Mouse (Mus musculus): Measurements from ENCODE around the gene Klrd1. TPM values are rescaled to one million over a fixed set of nuclear protein-coding genes. Genes with fewer than 3 reads are reported as not detected.
A peak's percentile ranks its signal among the peaks of the same experiment; 100 is the strongest.

The Klrd1 gene
- polyA plus RNA-seq, 1 experiment from 2014 or later: 0.68 TPM

- no peak overlapping the region for H3K27ac ChIP-seq (ENCODE audit: low read length)
- no peak for ATAC-seq (ENCODE audit: low read depth)
- peaks cover 9% of the 10 kb centered on the region; the same call in 1 of the 2 replicates for H3K4me1 ChIP-seq (ENCODE audit: control insufficient read depth, low read depth, low read length)
- H3K4me2 ChIP-seq (ENCODE audit: low read depth, low read length): no peak overlapping the region
- H3K9me3 ChIP-seq (replicated peaks; ENCODE audit: control insufficient read depth, low read length): no peaks in the 10 kb centered on the region
- H3K36me3 ChIP-seq (ENCODE audit: control insufficient read depth, insufficient read depth): no peaks in the 10 kb centered on the region
- H3K4me3 ChIP-seq (ENCODE audit: low read depth, low read length): no peak overlapping the region
- H3K9ac ChIP-seq (ENCODE audit: low read depth, low read length): no peak overlapping the region
- H3K27me3 ChIP-seq (ENCODE audit: control insufficient read depth, insufficient read depth, low read depth, low read length): no peaks in the 10 kb centered on the region
- 41% methylated on average over 4 of the region's 4 CpGs for WGBS (ENCODE audit: insufficient replicate concordance)
Observed at GRCm38 (mm10) chr6:129559641-129560027, 31.9 kb upstream of the Klrd1 start.

GRCm38 (mm10) chr6:129565257-129565656, 26.3 kb upstream of the Klrd1 start:
- WGBS (ENCODE audit: insufficient replicate concordance): 14% methylated on average over 2 of the region's 2 CpGs
- no peak for ATAC-seq (ENCODE audit: low read depth)
- no peaks in the 10 kb centered on the region for H3K9me3 ChIP-seq (replicated peaks; ENCODE audit: control insufficient read depth, low read length)

GRCm38 (mm10) chr6:129575315-129575714, 16.3 kb upstream of the Klrd1 start:
- H3K27me3 ChIP-seq (ENCODE audit: control insufficient read depth, insufficient read depth, low read depth, low read length): no peaks in the 10 kb centered on the region
- H3K27ac ChIP-seq (ENCODE audit: low read length): no peak overlapping the region
- no peaks in the 10 kb centered on the region for H3K9me3 ChIP-seq (replicated peaks; ENCODE audit: control insufficient read depth, low read length)
- no peak overlapping the region for H3K9ac ChIP-seq (ENCODE audit: low read depth, low read length)
- H3K4me3 ChIP-seq (ENCODE audit: low read depth, low read length): no peak overlapping the region
- ATAC-seq (ENCODE audit: low read depth): no peak
- 14% methylated on average over 2 of the region's 2 CpGs for WGBS (ENCODE audit: insufficient replicate concordance)
- H3K4me2 ChIP-seq (ENCODE audit: low read depth, low read length): no peak overlapping the region
- no peaks in the 10 kb centered on the region for H3K36me3 ChIP-seq (ENCODE audit: control insufficient read depth, insufficient read depth)
- no peaks in the 10 kb centered on the region for H3K4me1 ChIP-seq (ENCODE audit: control insufficient read depth, low read depth, low read length)

More at GRCm38 (mm10) chr6:129565257-129565656, 26.3 kb upstream of the Klrd1 start:
- Histone ChIP-seq H3K36me3 (ENCODE audit: control insufficient read depth, insufficient read depth) (no peaks in the 10 kb centered on the region), H3K4me1 (ENCODE audit: control insufficient read depth, low read depth, low read length) (no peaks in the 10 kb centered on the region), H3K9ac (ENCODE audit: low read depth, low read length) (no peak overlapping the region), H3K4me2 (ENCODE audit: low read depth, low read length) (no peak overlapping the region), H3K27me3 (ENCODE audit: control insufficient read depth, insufficient read depth, low read depth, low read length) (no peaks in the 10 kb centered on the region), H3K4me3 (ENCODE audit: low read depth, low read length) (no peak overlapping the region), H3K27ac (ENCODE audit: low read length) (no peak overlapping the region)

- ATAC-seq (ENCODE audit: low read depth): no peak
- 89% methylated on average over 8 of the region's 8 CpGs for WGBS (ENCODE audit: insufficient replicate concordance)
- H3K4me2 ChIP-seq (ENCODE audit: low read depth, low read length): no peak within 1 kb of the TSS
- no peak within 1 kb of the TSS for H3K9ac ChIP-seq (ENCODE audit: low read depth, low read length)
- H3K4me1 ChIP-seq (ENCODE audit: control insufficient read depth, low read depth, low read length): no peaks in the 10 kb centered on the region
- no peak within 1 kb of the TSS for H3K27ac ChIP-seq (ENCODE audit: low read length)
- H3K9me3 ChIP-seq (replicated peaks; ENCODE audit: control insufficient read depth, low read length): no peaks in the 10 kb centered on the region
- H3K4me3 ChIP-seq (ENCODE audit: low read depth, low read length): no peak within 1 kb of the TSS
- no peaks in the 10 kb centered on the region for H3K36me3 ChIP-seq (ENCODE audit: control insufficient read depth, insufficient read depth)
- H3K27me3 ChIP-seq (ENCODE audit: control insufficient read depth, insufficient read depth, low read depth, low read length): no peaks in the 10 kb centered on the region
Observed at GRCm38 (mm10) chr6:129577605-129578004, 14.0 kb upstream of the Klrd1 start, which contains the start of gene Klre1. Klre1 (plus strand) TSS chr6:129577905.

GRCm38 (mm10) chr6:129581274-129581673, 10.3 kb upstream of the Klrd1 start:
- Histone ChIP-seq H3K36me3 (ENCODE audit: control insufficient read depth, insufficient read depth) (no peaks in the 10 kb centered on the region), H3K27ac (ENCODE audit: low read length) (no peak overlapping the region), H3K4me1 (ENCODE audit: control insufficient read depth, low read depth, low read length) (no peaks in the 10 kb centered on the region), H3K4me2 (ENCODE audit: low read depth, low read length) (no peak overlapping the region), H3K4me3 (ENCODE audit: low read depth, low read length) (no peak overlapping the region), H3K9ac (ENCODE audit: low read depth, low read length) (no peak overlapping the region), H3K27me3 (ENCODE audit: control insufficient read depth, insufficient read depth, low read depth, low read length) (no peaks in the 10 kb centered on the region), H3K9me3 (replicated peaks; ENCODE audit: control insufficient read depth, low read length) (no peaks in the 10 kb centered on the region)
- 36% methylated on average over 4 of the region's 4 CpGs for WGBS (ENCODE audit: insufficient replicate concordance)
- ATAC-seq (ENCODE audit: low read depth): no peak

- WGBS (ENCODE audit: insufficient replicate concordance): 24% methylated on average over 4 of the region's 4 CpGs
- Histone ChIP-seq H3K27me3 (ENCODE audit: control insufficient read depth, insufficient read depth, low read depth, low read length) (no peaks in the 10 kb centered on the region), H3K36me3 (ENCODE audit: control insufficient read depth, insufficient read depth) (no peaks in the 10 kb centered on the region), H3K9ac (ENCODE audit: low read depth, low read length) (no peak overlapping the region), H3K4me3 (ENCODE audit: low read depth, low read length) (no peak overlapping the region), H3K9me3 (replicated peaks; ENCODE audit: control insufficient read depth, low read length) (no peaks in the 10 kb centered on the region), H3K27ac (ENCODE audit: low read length) (no peak overlapping the region), H3K4me1 (ENCODE audit: control insufficient read depth, low read depth, low read length) (no peaks in the 10 kb centered on the region), H3K4me2 (ENCODE audit: low read depth, low read length) (no peak overlapping the region)
- ATAC-seq (ENCODE audit: low read depth): no peak
Observed at GRCm38 (mm10) chr6:129581896-129582295, 9.7 kb upstream of the Klrd1 start.

- Histone ChIP-seq H3K27me3 (ENCODE audit: control insufficient read depth, insufficient read depth, low read depth, low read length) (no peaks in the 10 kb centered on the region), H3K4me2 (ENCODE audit: low read depth, low read length) (no peak overlapping the region), H3K4me1 (ENCODE audit: control insufficient read depth, low read depth, low read length) (no peaks in the 10 kb centered on the region), H3K9ac (ENCODE audit: low read depth, low read length) (no peak overlapping the region), H3K27ac (ENCODE audit: low read length) (no peak overlapping the region), H3K36me3 (ENCODE audit: control insufficient read depth, insufficient read depth) (no peaks in the 10 kb centered on the region), H3K4me3 (ENCODE audit: low read depth, low read length) (no peak overlapping the region), H3K9me3 (replicated peaks; ENCODE audit: control insufficient read depth, low read length) (no peaks in the 10 kb centered on the region)
- 51% methylated on average over 3 of the region's 3 CpGs for WGBS (ENCODE audit: insufficient replicate concordance)
- ATAC-seq (ENCODE audit: low read depth): no peak
Observed at GRCm38 (mm10) chr6:129583014-129583413, 8.6 kb upstream of the Klrd1 start.

GRCm38 (mm10) chr6:129608372-129608771, 16.8 kb downstream of the Klrd1 start:
- ATAC-seq (ENCODE audit: low read depth): 0 out of 2 replicates have a peak, but pooled peaks have one; percentile 21
- Histone ChIP-seq H3K4me1 (ENCODE audit: control insufficient read depth, low read depth, low read length) (no peaks in the 10 kb centered on the region), H3K36me3 (ENCODE audit: control insufficient read depth, insufficient read depth) (no peaks in the 10 kb centered on the region), H3K4me2 (ENCODE audit: low read depth, low read length) (no peak overlapping the region), H3K9ac (ENCODE audit: low read depth, low read length) (no peak overlapping the region), H3K4me3 (ENCODE audit: low read depth, low read length) (no peak overlapping the region), H3K27me3 (ENCODE audit: control insufficient read depth, insufficient read depth, low read depth, low read length) (no peaks in the 10 kb centered on the region), H3K9me3 (replicated peaks; ENCODE audit: control insufficient read depth, low read length) (no peaks in the 10 kb centered on the region), H3K27ac (ENCODE audit: low read length) (no peak overlapping the region)

- Histone ChIP-seq H3K4me2 (ENCODE audit: low read depth, low read length) (no peak within 1 kb of the TSS), H3K9ac (ENCODE audit: low read depth, low read length) (no peak within 1 kb of the TSS), H3K9me3 (replicated peaks; ENCODE audit: control insufficient read depth, low read length) (no peaks in the 10 kb centered on the region), H3K27ac (ENCODE audit: low read length) (no peak within 1 kb of the TSS), H3K27me3 (ENCODE audit: control insufficient read depth, insufficient read depth, low read depth, low read length) (no peaks in the 10 kb centered on the region), H3K4me3 (ENCODE audit: low read depth, low read length) (no peak within 1 kb of the TSS), H3K4me1 (ENCODE audit: control insufficient read depth, low read depth, low read length) (no peaks in the 10 kb centered on the region), H3K36me3 (ENCODE audit: control insufficient read depth, insufficient read depth) (no peaks in the 10 kb centered on the region)
- ATAC-seq (ENCODE audit: low read depth): no peak
- 48% methylated on average over 4 of the region's 4 CpGs for WGBS (ENCODE audit: insufficient replicate concordance)
Observed at GRCm38 (mm10) chr6:129623735-129624134, 32.2 kb downstream of the Klrd1 start, which contains the start of gene Klrk1. Klrk1 (minus strand) TSS chr6:129623864.

Data from liver, embryonic 16.5 days (tissue).